11 mouse cellular contexts compared by ENCODE assay signal in genomic region chr15:84183967-84184366, GRCm38 (mm10). TPM values are rescaled to one million over a fixed set of nuclear protein-coding genes. Genes with fewer than 3 reads are reported as not detected.
DNase-seq lines count a peak whose midpoint lies in the region; ATAC-seq and TF ChIP-seq lines count a peak whose summit lies in the region.
"Had no signal": no experiment of that assay in that cellular context is flagged by ENCODE, and none has a peak within 500 bp of the region (broad histone marks: within the 10 kb centered on the region; RNA-seq: fewer than 3 reads in every experiment).

No protein-coding gene starts in this region.

- no peak overlapping the region for H3K4me3 ChIP-seq in kidney, postnatal 0 days (replicated peaks; ENCODE audit: low read depth, low read length)
- H3K4me3 ChIP-seq in G1E (ENCODE audit: low read depth, low read length), result no peak overlapping the region
- H3K4me3 ChIP-seq in liver, embryonic 14.5 days (ENCODE audit: insufficient read depth in 1 of 2, low read depth in 2 of 2, low read length in 2 of 2), result no peak overlapping the region
- H3K4me3 ChIP-seq in forebrain, embryonic 14.5 days (ENCODE audit: low read depth, low read length), result no peak overlapping the region
- H3K4me3 ChIP-seq: embryonic facial prominence, embryonic 15.5 days had no signal

- no peaks in the 10 kb centered on the region for H3K36me3 ChIP-seq in kidney, postnatal 0 days (ENCODE audit: insufficient read depth, low read length)
- no peaks in the 10 kb centered on the region for H3K36me3 ChIP-seq in G1E (replicated peaks)
- no peaks in the 10 kb centered on the region for H3K36me3 ChIP-seq in liver, embryonic 14.5 days (replicated peaks; ENCODE audit: control insufficient read depth, insufficient read depth, low read depth)
- no peaks in the 10 kb centered on the region for H3K36me3 ChIP-seq in forebrain, embryonic 14.5 days (ENCODE audit: control insufficient read depth, insufficient read depth, low read length)
- H3K36me3 ChIP-seq: embryonic facial prominence, embryonic 15.5 days had no signal

- TF ChIP-seq EP300 in liver, embryonic 14.5 days (IDR thresholded peaks at IDR 0.05; ENCODE audit: low read depth), result no peak

- H3K9ac ChIP-seq in kidney, postnatal 0 days (ENCODE audit: low read depth, low read length), result no peak overlapping the region
- H3K9ac ChIP-seq in liver, embryonic 14.5 days (replicated peaks), result no peak overlapping the region
- no peak overlapping the region for H3K9ac ChIP-seq in forebrain, embryonic 14.5 days (ENCODE audit: low read length)
- H3K9ac ChIP-seq: embryonic facial prominence, embryonic 15.5 days had no signal

- H3K4me2 ChIP-seq in kidney, postnatal 0 days (ENCODE audit: low read length), result no peak overlapping the region
- no peak overlapping the region for H3K4me2 ChIP-seq in liver, embryonic 14.5 days (ENCODE audit: low read depth)
- H3K4me2 ChIP-seq in forebrain, embryonic 14.5 days (ENCODE audit: low read length), result no peak overlapping the region

- no peak for TF ChIP-seq CTCF in kidney, postnatal 0 days (IDR thresholded peaks at IDR 0.05; ENCODE audit: low read depth)
- no peak for TF ChIP-seq CTCF in G1E (IDR thresholded peaks at IDR 0.05; ENCODE audit: low read depth, low read length)
- no peak for TF ChIP-seq CTCF in liver, embryonic 14.5 days (IDR thresholded peaks at IDR 0.05; ENCODE audit: low read depth)

- peak; percentile 8 for DNase-seq in kidney, postnatal 0 days (ENCODE audit: low spot score)
- no peak for DNase-seq in kidney, adult 8-10 months
- no peak for DNase-seq in G1E (ENCODE audit: low spot score)
- DNase-seq in brain, adult 2 months (ENCODE audit: low read depth, low spot score), result peak; percentile 49
- DNase-seq in liver, embryonic 14.5 days (ENCODE audit: low read depth in 3 of 3, low spot score in 3 of 3), result no peak
- no peak for DNase-seq in c-Kit-positive CD71-positive TER-119-positive erythroid progenitor cells, embryonic 14.5 days (ENCODE audit: low spot score)
- no peak for DNase-seq in forebrain, embryonic 14.5 days (ENCODE audit: low spot score)
- DNase-seq: right cerebral cortex, postnatal 4 days; thymus, postnatal 25 days had no signal

- no peaks in the 10 kb centered on the region for H3K27me3 ChIP-seq in kidney, postnatal 0 days (ENCODE audit: insufficient read depth, low read length)
- no peaks in the 10 kb centered on the region; the same call in none of the 2 replicates for H3K27me3 ChIP-seq in G1E (ENCODE audit: insufficient read depth, low read length)
- no peaks in the 10 kb centered on the region for H3K27me3 ChIP-seq in liver, embryonic 14.5 days (ENCODE audit: control insufficient read depth, insufficient read depth, low read length)
- H3K27me3 ChIP-seq in forebrain, embryonic 14.5 days (replicated peaks; ENCODE audit: control insufficient read depth, insufficient read depth, low read length), result no peaks in the 10 kb centered on the region
- H3K27me3 ChIP-seq: embryonic facial prominence, embryonic 15.5 days had no signal

- 40% methylated on average over 1 of the region's 1 CpGs for WGBS in kidney, postnatal 0 days
- WGBS in liver, embryonic 14.5 days (ENCODE audit: insufficient replicate concordance), result 6% methylated on average over 1 of the region's 1 CpGs
- 57% methylated on average over 1 of the region's 1 CpGs for WGBS in forebrain, embryonic 14.5 days

- H3K9me3 ChIP-seq in kidney, postnatal 0 days (replicated peaks; ENCODE audit: low read length), result no peaks in the 10 kb centered on the region
- H3K9me3 ChIP-seq in G1E (replicated peaks), result no peaks in the 10 kb centered on the region
- no peaks in the 10 kb centered on the region for H3K9me3 ChIP-seq in liver, embryonic 14.5 days (ENCODE audit: control insufficient read depth, low read length)
- H3K9me3 ChIP-seq in forebrain, embryonic 14.5 days (replicated peaks; ENCODE audit: control insufficient read depth, low read length), result no peaks in the 10 kb centered on the region
- H3K9me3 ChIP-seq: embryonic facial prominence, embryonic 15.5 days had no signal

- no peaks in the 10 kb centered on the region for H3K4me1 ChIP-seq in kidney, postnatal 0 days (replicated peaks; ENCODE audit: insufficient read depth, low read length)
- H3K4me1 ChIP-seq in G1E (ENCODE audit: insufficient read depth, low read depth, low read length), result peaks cover 8% of the 10 kb centered on the region; the same call in 1 of the 2 replicates
- H3K4me1 ChIP-seq in liver, embryonic 14.5 days (replicated peaks; ENCODE audit: control insufficient read depth in 2 of 2, insufficient read depth in 2 of 2, low read length in 1 of 2), result peaks cover 0 to 12% of the 10 kb centered on the region in 2 experiments; a peak in 2 of 4 replicates
- H3K4me1 ChIP-seq in forebrain, embryonic 14.5 days (ENCODE audit: control insufficient read depth, insufficient read depth, low read length), result no peaks in the 10 kb centered on the region

- ATAC-seq in kidney, postnatal 0 days (replicated peaks; ENCODE audit: low FRiP score, low read depth), result peak; percentile 29; the same call in 1 of the 2 replicates
- peak; percentile 42; the same call in 1 of the 2 replicates for ATAC-seq in G1E (ENCODE audit: extremely low read depth, insufficient number of reproducible peaks, low FRiP score, poor library complexity, severe bottlenecking)
- ATAC-seq in liver, embryonic 14.5 days (ENCODE audit: insufficient read depth), result peak; percentile 52; the same call in 1 of the 2 replicates
- no peak for ATAC-seq in forebrain, embryonic 14.5 days
- ATAC-seq: activated CD4-positive, CD25-positive, alpha-beta regulatory T cell, adult 4 months had no signal

- H3K27ac ChIP-seq in kidney, postnatal 0 days, result no peak overlapping the region
- no peak overlapping the region for H3K27ac ChIP-seq in liver, embryonic 14.5 days
- no peak overlapping the region for H3K27ac ChIP-seq in forebrain, embryonic 14.5 days (ENCODE audit: low read depth, low read length)
- H3K27ac ChIP-seq: embryonic facial prominence, embryonic 15.5 days had no signal

RNA-seq across cellular contexts. Expression of gene Samm50, which starts 8.1 kb away (rescaled TPM):
- polyA plus RNA-seq in kidney, postnatal 0 days (2015; fragmentation: Nextera tagmentation; extraction: Ambion mirVana), result 147 and 155 TPM in 2 replicates
- total RNA-seq in G1E (2014; fragmentation: Nextera tagmentation) (52.4 and 61.4 TPM in 2 replicates), G1E (2017) (43.6 and 46.5 TPM in 2 replicates)
- 32.8 and 51.2 TPM in 2 replicates for polyA plus RNA-seq in G1E (2012)
- polyA plus RNA-seq in liver, embryonic 14.5 days (2012; rRNA removed), result 7.5 and 12.3 TPM in 2 replicates
- 49.3 and 51.8 TPM in 2 replicates for polyA plus RNA-seq in liver, embryonic 14.5 days (2014; fragmentation: Nextera tagmentation; extraction: Ambion mirVana)
- 60.5 and 60.9 TPM in 2 replicates for polyA plus RNA-seq in forebrain, embryonic 14.5 days (2014; fragmentation: Nextera tagmentation; extraction: Ambion mirVana)

RNA-seq across cellular contexts. Expression of gene Pnpla3, which starts 16.3 kb away (rescaled TPM):
- 0.57 and 0.60 TPM in 2 replicates for polyA plus RNA-seq in kidney, postnatal 0 days (2015; fragmentation: Nextera tagmentation; extraction: Ambion mirVana)
- not detected in 2 replicates for total RNA-seq in G1E (2014; fragmentation: Nextera tagmentation)
- not detected in 2 replicates for total RNA-seq in G1E (2017)
- polyA plus RNA-seq in G1E (2012), result not detected in 2 replicates
- polyA plus RNA-seq in liver, embryonic 14.5 days (2012; rRNA removed), result 4.0 TPM in 2 replicates
- 0.66 and 0.72 TPM in 2 replicates for polyA plus RNA-seq in liver, embryonic 14.5 days (2014; fragmentation: Nextera tagmentation; extraction: Ambion mirVana)
- 1.7 and 1.9 TPM in 2 replicates for polyA plus RNA-seq in forebrain, embryonic 14.5 days (2014; fragmentation: Nextera tagmentation; extraction: Ambion mirVana)
- polyA plus RNA-seq: activated CD4-positive, CD25-positive, alpha-beta regulatory T cell, adult 4 months had no signal

RNA-seq across cellular contexts. Expression of gene Parvb, which starts 47.9 kb away (rescaled TPM):
- 2.8 and 3.3 TPM in 2 replicates for polyA plus RNA-seq in kidney, postnatal 0 days (2015; fragmentation: Nextera tagmentation; extraction: Ambion mirVana)
- total RNA-seq in G1E (2014; fragmentation: Nextera tagmentation), result 3.9 TPM in 1 of 2 replicates, not detected in the other
- not detected in 2 replicates for total RNA-seq in G1E (2017)
- 0.04 TPM in 2 replicates for polyA plus RNA-seq in G1E (2012)
- 21.6 and 22.6 TPM in 2 replicates for polyA plus RNA-seq in liver, embryonic 14.5 days (2012; rRNA removed)
- polyA plus RNA-seq in liver, embryonic 14.5 days (2014; fragmentation: Nextera tagmentation; extraction: Ambion mirVana), result 7.3 and 11.4 TPM in 2 replicates
- polyA plus RNA-seq in forebrain, embryonic 14.5 days (2014; fragmentation: Nextera tagmentation; extraction: Ambion mirVana), result 2.5 and 2.9 TPM in 2 replicates

Comparison
In these comparisons a context has a peak if more than half of its experiments do, and no peak if none do; other contexts are left out.
1. DNase-seq: peak in kidney, postnatal 0 days (single experiment) and brain, adult 2 months (single experiment); none in kidney, adult 8-10 months (0 of 2), G1E (single experiment), liver, embryonic 14.5 days (0 of 3), c-Kit-positive CD71-positive TER-119-positive erythroid progenitor cells, embryonic 14.5 days (single experiment) and forebrain, embryonic 14.5 days (single experiment).